Mouse (Mus musculus) left cerebral cortex, adult 2 months (tissue): Measurements from ENCODE around the gene Cytl1. TPM values are rescaled to one million over a fixed set of nuclear protein-coding genes. Genes with fewer than 3 reads are reported as not detected.

ENCODE experiments used
- DNase-seq, 2 experiments: peaks; one replicate each; pipeline ENCODE4 v3.0.0; 2021 to 2022; ENCODE audit warnings: low spot score in 2 of 2, mixed read lengths in 1 of 2; ENCODE audit errors: extremely low spot score in 1 of 2
- H3K27ac ChIP-seq: fragments of 200-600 bp; 2 replicates; pipeline ENCODE4 v1.8.1; 2022
- H3K4me3 ChIP-seq: fragments of 200-600 bp; 2 replicates; pipeline ENCODE4 v1.8.1; 2022
- CTCF ChIP-seq: fragments of 200-600 bp; IDR thresholded peaks from 2 replicates; pipeline ENCODE4 v1.8.1; 2022; ENCODE audit warnings: antibody characterized with exemption, mild to moderate bottlenecking, moderate library complexity
- intact Hi-C: fragments of 180-260 bp; cut with DNase I; formaldehyde crosslinking; loops from one replicate; pipeline ENCODE4 v1.15.1; 2025
- total RNA-seq, 2 experiments: library from RNA; stranded (reverse); gene quantifications; 2 replicates each; pipeline ENCODE4 v1.2.3; 2021

Gene Cytl1
- total RNA-seq, 2 experiments from 2014 or later, result 1.1 to 1.7 TPM

DNA sequence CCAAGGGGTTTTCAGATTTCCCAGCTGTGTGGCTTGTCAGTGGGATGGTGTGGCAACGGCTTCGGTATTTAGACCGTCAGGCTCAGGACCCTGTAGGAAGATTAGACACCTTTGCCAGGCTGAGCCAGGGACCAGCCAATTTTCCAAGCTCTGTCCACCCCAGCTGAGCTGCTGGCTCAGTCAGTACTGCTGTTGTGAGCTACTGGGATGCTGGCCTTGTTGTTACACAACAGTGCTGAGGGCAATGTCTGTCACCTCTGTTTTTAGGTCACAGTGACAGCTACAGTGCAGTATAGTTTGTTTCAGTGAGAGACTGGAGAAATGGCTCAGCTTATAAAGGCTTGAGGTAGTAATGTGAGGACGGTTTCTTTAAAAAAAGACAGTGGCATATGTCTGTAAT, 38.7 kb downstream of the Cytl1 start:
- H3K27ac ChIP-seq, result no peak overlapping the region
- H3K4me3 ChIP-seq, result no peak overlapping the region
- no peak for DNase-seq
- no peak for TF ChIP-seq CTCF
- intact Hi-C loops, result no loop called here

DNA sequence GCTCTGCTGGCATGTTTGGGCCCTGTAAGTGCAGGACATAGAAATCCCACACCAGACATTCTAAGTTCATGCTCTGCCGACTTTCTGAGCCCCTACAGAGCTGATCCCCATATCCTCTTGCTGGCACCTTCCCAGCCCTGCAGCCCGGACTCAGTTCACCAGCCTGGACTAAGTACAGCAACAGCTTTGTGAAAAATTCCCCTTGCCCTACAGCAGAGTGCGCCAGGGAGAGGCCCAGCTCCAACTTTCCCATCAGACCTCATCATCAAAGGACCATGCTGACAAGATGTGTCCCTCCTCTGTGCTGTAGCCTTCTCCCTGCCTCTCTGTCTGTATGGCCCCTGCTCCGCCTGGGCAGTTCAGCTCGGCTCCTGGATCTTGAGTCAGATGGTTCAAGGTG, 40.4 kb downstream of the Cytl1 start:
- intact Hi-C loops, result no loop called here
- TF ChIP-seq CTCF, result no peak; the same call in 1 of the 2 replicates
- no peak overlapping the region for H3K4me3 ChIP-seq
- no peak for DNase-seq
- no peak overlapping the region for H3K27ac ChIP-seq

DNA sequence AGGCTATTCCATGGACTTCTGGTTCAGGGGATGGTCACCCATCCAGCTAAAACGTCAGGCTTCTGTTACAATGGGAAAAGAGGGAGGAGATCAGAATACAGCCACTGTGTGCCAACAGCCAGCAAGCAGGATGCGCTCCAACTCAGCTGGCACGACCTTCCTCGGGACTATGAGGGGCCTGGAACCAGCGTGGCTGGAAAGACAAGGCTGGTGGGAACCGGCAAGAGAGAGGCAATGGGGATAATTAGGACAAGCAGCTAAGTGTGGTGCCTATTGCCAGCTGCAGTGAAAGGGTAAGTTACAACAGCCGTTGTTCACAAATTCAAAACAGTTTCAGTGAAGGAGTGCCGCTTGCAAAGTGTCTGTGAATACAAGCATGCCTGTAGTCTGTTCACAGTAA, 48.0 kb downstream of the Cytl1 start:
- intact Hi-C loops, result no loop called here
- H3K27ac ChIP-seq, result no peak overlapping the region
- no peak for TF ChIP-seq CTCF
- DNase-seq, result peak in 1 of 2 experiments; percentile 22
- H3K4me3 ChIP-seq, result no peak overlapping the region

DNA sequence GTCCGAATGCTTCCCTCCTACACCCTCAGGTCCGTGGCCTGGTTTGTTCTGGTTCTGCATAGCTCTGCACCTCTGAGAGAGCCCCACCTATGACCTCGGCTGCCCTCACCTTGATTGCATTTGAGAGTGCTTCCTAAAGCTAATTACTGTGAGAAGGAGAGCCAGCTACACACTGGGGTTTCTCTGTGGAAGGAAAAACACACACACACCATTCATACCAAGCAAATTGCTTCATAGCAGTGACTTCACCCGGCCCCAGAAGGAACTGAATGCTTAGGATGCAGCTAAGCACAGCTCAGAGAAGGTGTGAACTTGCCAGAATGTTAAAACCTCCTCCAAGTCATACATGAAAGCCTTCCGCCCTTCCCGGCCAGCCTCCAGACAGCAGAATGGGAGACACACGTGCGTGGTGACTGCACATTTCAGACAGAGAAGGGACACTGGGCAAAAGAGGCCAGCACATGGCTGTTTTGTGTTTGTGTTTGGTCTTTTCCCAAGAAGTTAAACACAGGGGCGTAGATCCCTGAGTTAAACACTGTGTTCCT, 49.6 kb downstream of the Cytl1 start:
- intact Hi-C loops, result no loop called here
- no peak for TF ChIP-seq CTCF
- Histone ChIP-seq H3K4me3 (no peak overlapping the region), H3K27ac (no peak overlapping the region)
- no peak for DNase-seq

Other genes with a start within 250 kb of the Cytl1 start
- 1 to 10 TPM; 1.8 to 2.5 TPM for gene Stk32b, start 18.3 kb upstream of the Cytl1 start, total RNA-seq
- gene Msx1, start 89.1 kb downstream of the Cytl1 start, total RNA-seq, result 1 to 10 TPM; 3.1 to 3.3 TPM